Mouse (Mus musculus): ENCODE results near the gene Fgr. TPM values are rescaled to one million over a fixed set of nuclear protein-coding genes. Genes with fewer than 3 reads are reported as not detected.

Gene Fgr
- polyA plus RNA-seq, 1 experiment: 0.38 TPM

DNA sequence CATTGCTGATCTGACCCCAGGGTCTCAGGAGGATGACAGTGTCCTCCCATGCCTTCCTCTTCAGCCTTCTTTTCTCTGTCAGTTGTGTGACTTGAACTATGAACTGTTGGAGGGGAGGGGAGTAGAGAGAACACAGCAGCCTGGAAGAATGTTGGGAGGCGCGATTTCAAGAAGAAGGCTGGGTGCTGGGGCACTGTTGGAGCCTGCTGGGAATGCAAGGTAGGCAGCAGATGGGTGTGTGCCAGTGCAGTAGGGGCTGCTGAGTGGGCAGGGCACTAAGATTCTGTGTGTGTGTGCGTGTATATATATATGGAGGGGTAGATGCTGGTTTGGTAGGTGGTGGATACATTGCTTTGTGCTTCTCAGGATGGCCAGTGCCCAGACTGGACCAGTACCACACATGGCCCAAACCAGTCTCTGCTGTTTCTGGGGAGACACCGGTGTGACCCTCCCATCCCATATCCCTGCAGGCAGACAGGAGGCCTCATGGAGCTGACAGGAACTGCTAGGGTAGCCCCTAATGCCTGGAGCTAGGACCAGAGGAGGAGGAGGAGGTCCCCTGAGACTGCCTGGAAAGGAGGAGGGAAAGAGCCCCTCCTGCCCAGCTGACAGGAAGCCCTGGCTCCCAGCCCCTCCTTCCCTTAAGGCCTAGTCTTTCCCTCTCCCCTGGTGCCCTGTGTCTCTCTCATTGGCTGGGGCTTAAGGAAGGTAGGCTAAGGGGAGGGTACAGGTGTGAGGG, 43.0 kb downstream of the Fgr start:
- Histone ChIP-seq H3K4me3 (replicated peaks; ENCODE audit: insufficient read depth, low read depth, low read length) (peak overlapping the region; percentile 13), H3K4me1 (ENCODE audit: control insufficient read depth, insufficient read depth, low read length) (peaks cover 56% of the 10 kb centered on the region), H3K27me3 (ENCODE audit: control insufficient read depth, insufficient read depth, low read length) (no peaks in the 10 kb centered on the region), H3K27ac (ENCODE audit: insufficient read depth, low read length) (no peak overlapping the region)
- DNase-seq: peak in 1 of 2 experiments; percentile 30
- TF ChIP-seq POLR2A (IDR thresholded peaks at IDR 0.05; ENCODE audit: borderline replicate concordance, insufficient read depth, low read length): no peak
- no peak for TF ChIP-seq CTCF (IDR thresholded peaks at IDR 0.05; ENCODE audit: borderline replicate concordance, insufficient read depth, low read depth, low read length)
- 28% methylated on average over 4 of the region's 4 CpGs for WGBS

DNA sequence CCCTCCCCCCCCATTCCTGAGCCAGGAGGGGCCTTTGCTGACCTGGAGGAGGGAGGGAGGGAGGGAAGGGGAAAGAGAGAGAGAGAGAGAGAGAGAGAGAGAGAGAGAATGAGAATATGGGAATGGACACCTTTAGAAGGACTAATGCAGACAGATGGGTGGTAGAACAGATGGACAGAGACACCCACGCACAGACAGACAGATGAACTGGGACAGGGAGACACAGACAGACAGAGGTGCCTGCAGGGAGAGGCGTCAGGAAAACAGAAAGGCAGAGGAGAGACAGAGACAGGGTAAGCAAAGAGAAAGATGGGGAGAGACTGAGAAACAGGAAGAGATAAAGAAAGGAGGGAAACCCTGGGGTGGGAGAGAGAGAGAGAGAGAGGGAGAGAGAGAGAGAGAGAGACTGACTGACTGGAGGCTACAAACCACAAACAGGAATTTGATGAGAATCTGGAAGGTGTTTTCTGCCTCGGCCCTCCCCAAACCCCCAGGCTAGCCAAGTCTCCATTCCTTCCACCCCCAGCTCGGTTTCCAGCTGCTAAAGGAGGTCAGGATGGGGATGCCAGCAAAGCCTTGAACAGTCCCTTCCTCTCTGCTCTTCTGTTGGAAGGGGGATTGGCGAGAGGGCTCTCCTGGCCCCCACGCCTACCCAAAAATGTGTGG, 43.8 kb downstream of the Fgr start:
- 31% methylated on average over 6 of the region's 6 CpGs for WGBS
- Histone ChIP-seq H3K27me3 (ENCODE audit: control insufficient read depth, insufficient read depth, low read length) (no peaks in the 10 kb centered on the region), H3K4me3 (replicated peaks; ENCODE audit: insufficient read depth, low read depth, low read length) (no peak overlapping the region), H3K27ac (ENCODE audit: insufficient read depth, low read length) (no peak overlapping the region), H3K4me1 (ENCODE audit: control insufficient read depth, insufficient read depth, low read length) (peaks cover 65% of the 10 kb centered on the region)
- TF ChIP-seq CTCF (IDR thresholded peaks at IDR 0.05; ENCODE audit: borderline replicate concordance, insufficient read depth, low read depth, low read length) (no peak), POLR2A (IDR thresholded peaks at IDR 0.05; ENCODE audit: borderline replicate concordance, insufficient read depth, low read length) (no peak)
- DNase-seq: peak in 1 of 2 experiments; percentile 27

GRCm38 (mm10) chr4:133018263-133018798, 44.4 kb downstream of the Fgr start:
- no peak for TF ChIP-seq POLR2A (IDR thresholded peaks at IDR 0.05; ENCODE audit: borderline replicate concordance, insufficient read depth, low read length)
- no peak for TF ChIP-seq CTCF (IDR thresholded peaks at IDR 0.05; ENCODE audit: borderline replicate concordance, insufficient read depth, low read depth, low read length)
- 30% methylated on average over 3 of the region's 3 CpGs for WGBS
- Histone ChIP-seq H3K4me1 (ENCODE audit: control insufficient read depth, insufficient read depth, low read length) (peaks cover 71% of the 10 kb centered on the region), H3K4me3 (replicated peaks; ENCODE audit: insufficient read depth, low read depth, low read length) (no peak overlapping the region), H3K27ac (ENCODE audit: insufficient read depth, low read length) (no peak overlapping the region), H3K27me3 (ENCODE audit: control insufficient read depth, insufficient read depth, low read length) (no peaks in the 10 kb centered on the region)
- DNase-seq: peak in 1 of 2 experiments; percentile 11

DNA sequence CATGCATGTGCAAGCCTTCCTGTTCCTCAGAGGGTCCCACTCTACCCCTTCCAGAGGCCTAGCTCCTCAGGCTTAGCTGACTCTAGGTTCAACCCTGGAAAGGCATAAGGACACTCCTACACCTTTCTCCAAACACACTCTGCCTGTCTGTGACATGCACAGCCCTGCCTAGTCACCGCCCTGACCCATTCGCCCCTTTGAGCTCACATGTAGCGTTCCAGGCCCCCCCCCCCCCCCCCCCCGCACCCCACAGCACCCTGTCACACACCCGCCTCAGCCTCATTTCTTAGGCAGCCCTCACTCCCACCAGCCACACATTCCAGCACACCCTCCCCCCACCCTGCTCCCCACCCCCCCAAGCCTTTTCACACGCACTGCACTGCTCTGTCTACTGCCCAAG, 46.8 kb downstream of the Fgr start:
- Histone ChIP-seq H3K4me1 (ENCODE audit: control insufficient read depth, insufficient read depth, low read length) (peaks cover 76% of the 10 kb centered on the region), H3K27ac (ENCODE audit: insufficient read depth, low read length) (no peak overlapping the region), H3K4me3 (replicated peaks; ENCODE audit: insufficient read depth, low read depth, low read length) (no peak overlapping the region), H3K27me3 (ENCODE audit: control insufficient read depth, insufficient read depth, low read length) (no peaks in the 10 kb centered on the region)
- no peak for TF ChIP-seq POLR2A (IDR thresholded peaks at IDR 0.05; ENCODE audit: borderline replicate concordance, insufficient read depth, low read length)
- no peak for TF ChIP-seq CTCF (IDR thresholded peaks at IDR 0.05; ENCODE audit: borderline replicate concordance, insufficient read depth, low read depth, low read length)
- no peak for DNase-seq
- 38% methylated on average over 4 of the region's 6 CpGs for WGBS

- peak; percentile 70 to 71 for DNase-seq
- WGBS: 5% methylated on average over 9 of the region's 9 CpGs
- no peak overlapping the region for H3K4me3 ChIP-seq (replicated peaks; ENCODE audit: insufficient read depth, low read depth, low read length)
- TF ChIP-seq CTCF (IDR thresholded peaks at IDR 0.05; ENCODE audit: borderline replicate concordance, insufficient read depth, low read depth, low read length) (no peak), POLR2A (IDR thresholded peaks at IDR 0.05; ENCODE audit: borderline replicate concordance, insufficient read depth, low read length) (no peak)
- no peaks in the 10 kb centered on the region for H3K27me3 ChIP-seq (ENCODE audit: control insufficient read depth, insufficient read depth, low read length)
- H3K4me1 ChIP-seq (ENCODE audit: control insufficient read depth, insufficient read depth, low read length): peaks cover 76% of the 10 kb centered on the region
- H3K27ac ChIP-seq (ENCODE audit: insufficient read depth, low read length): no peak overlapping the region
Observed at GRCm38 (mm10) chr4:133021181-133021671, 47.3 kb downstream of the Fgr start.

DNA sequence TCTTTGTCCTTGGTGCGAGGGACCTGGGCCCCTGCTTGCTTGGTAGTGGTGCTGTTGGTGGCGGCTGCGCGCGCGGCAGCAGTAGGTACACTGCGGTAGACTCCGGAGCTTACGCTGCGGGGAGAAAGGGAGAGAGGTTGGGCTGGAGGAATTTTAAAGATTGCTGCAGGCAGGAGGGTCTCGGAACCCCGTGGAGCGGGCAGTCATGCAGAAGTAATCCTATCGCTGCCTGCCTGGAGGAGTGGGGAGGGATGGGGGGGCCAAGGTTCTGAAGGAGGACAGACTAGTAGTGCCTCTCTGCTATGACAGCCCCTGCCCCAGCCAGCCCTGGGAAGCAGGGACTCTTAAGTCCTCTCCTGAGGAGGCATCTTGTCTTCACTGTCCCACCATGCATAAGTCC, 48.3 kb downstream of the Fgr start:
- Histone ChIP-seq H3K4me1 (ENCODE audit: control insufficient read depth, insufficient read depth, low read length) (peaks cover 72% of the 10 kb centered on the region), H3K27me3 (ENCODE audit: control insufficient read depth, insufficient read depth, low read length) (no peaks in the 10 kb centered on the region), H3K4me3 (replicated peaks; ENCODE audit: insufficient read depth, low read depth, low read length) (peak overlapping the region; percentile 28), H3K27ac (ENCODE audit: insufficient read depth, low read length) (no peak overlapping the region)
- no peak for DNase-seq
- TF ChIP-seq CTCF (IDR thresholded peaks at IDR 0.05; ENCODE audit: borderline replicate concordance, insufficient read depth, low read depth, low read length): no peak
- no peak for TF ChIP-seq POLR2A (IDR thresholded peaks at IDR 0.05; ENCODE audit: borderline replicate concordance, insufficient read depth, low read length)
- WGBS: 14% methylated on average over 14 of the region's 14 CpGs

DNA sequence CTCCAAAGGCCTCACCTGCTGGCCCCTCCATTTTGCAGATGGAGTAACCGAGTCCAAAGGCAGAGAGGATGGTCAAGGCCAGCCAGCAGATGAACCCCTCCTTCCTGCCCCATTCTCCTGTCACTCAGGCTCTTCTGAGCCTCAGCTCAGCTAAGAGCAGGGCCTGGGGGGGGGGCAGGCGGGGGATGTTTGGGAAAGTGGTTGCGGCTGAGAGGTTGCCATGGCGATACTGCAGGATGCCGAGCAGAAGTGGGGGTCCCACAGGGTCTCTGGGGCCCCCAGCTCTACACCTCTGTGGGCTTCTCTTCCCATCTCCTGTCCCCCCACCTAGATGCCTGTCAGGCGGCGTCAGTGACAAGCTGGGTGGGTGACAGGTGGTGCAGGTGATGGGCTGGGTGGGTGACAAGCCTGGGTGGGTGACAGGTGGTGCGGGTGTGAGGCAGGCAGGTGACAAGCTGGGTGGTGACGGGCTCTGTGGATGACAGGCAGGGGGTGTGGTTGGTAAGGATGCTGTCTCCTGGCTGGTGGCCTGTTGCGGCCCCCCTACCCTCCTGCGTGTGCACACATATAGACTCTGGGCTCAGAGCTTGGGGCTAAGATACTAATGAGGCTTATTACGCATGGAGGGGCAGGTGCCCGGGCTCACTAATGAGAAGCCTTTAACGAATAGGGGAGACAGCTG, 49.2 kb downstream of the Fgr start:
- TF ChIP-seq POLR2A (IDR thresholded peaks at IDR 0.05; ENCODE audit: borderline replicate concordance, insufficient read depth, low read length): no peak
- no peak for TF ChIP-seq CTCF (IDR thresholded peaks at IDR 0.05; ENCODE audit: borderline replicate concordance, insufficient read depth, low read depth, low read length)
- no peaks in the 10 kb centered on the region for H3K27me3 ChIP-seq (ENCODE audit: control insufficient read depth, insufficient read depth, low read length)
- peaks cover 65% of the 10 kb centered on the region for H3K4me1 ChIP-seq (ENCODE audit: control insufficient read depth, insufficient read depth, low read length)
- no peak overlapping the region for H3K27ac ChIP-seq (ENCODE audit: insufficient read depth, low read length)
- 25% methylated on average over 14 of the region's 14 CpGs for WGBS
- DNase-seq: no peak
- H3K4me3 ChIP-seq (replicated peaks; ENCODE audit: insufficient read depth, low read depth, low read length): no peak overlapping the region
